8 mouse cellular contexts compared by ENCODE assay signal in genomic region chr7:100608130-100608741, GRCm38 (mm10). TPM values are rescaled to one million over a fixed set of nuclear protein-coding genes. Genes with fewer than 3 reads are reported as not detected.
DNase-seq lines count a peak whose midpoint lies in the region; ATAC-seq lines count a peak whose summit lies in the region.

Gene Mrpl48 (minus strand): TSS chr7:100608301.

- peak; percentile 14 for DNase-seq in thymus, postnatal 10 days (ENCODE audit: low spot score in 2 of 2)
- no peak for DNase-seq in thymus, postnatal 4 days
- peak; percentile 97 for DNase-seq in heart, adult 11 months
- peak; percentile 51 for DNase-seq in kidney, adult 11 months
- DNase-seq in limb, embryonic 10.5 days (ENCODE audit: low spot score) = peak; percentile 71
- peak; percentile 68 for DNase-seq in midbrain, embryonic 10.5 days (ENCODE audit: low spot score)
- peak; percentile 40 for DNase-seq in skeletal muscle tissue, adult 2 months (ENCODE audit: low read depth, low spot score)

- H3K27ac ChIP-seq in embryonic facial prominence, embryonic 12.5 days = peak within 1 kb of the TSS; percentile 99
- H3K27ac ChIP-seq in limb, embryonic 10.5 days = peak within 1 kb of the TSS; percentile 98
- peak within 1 kb of the TSS; percentile 91 for H3K27ac ChIP-seq in midbrain, embryonic 10.5 days (replicated peaks)

- H3K27me3 ChIP-seq in embryonic facial prominence, embryonic 12.5 days = no peaks in the 10 kb centered on the region
- H3K27me3 ChIP-seq in limb, embryonic 10.5 days (ENCODE audit: low read depth, poor library complexity, severe bottlenecking) = 0 out of 2 replicates have a peak, but pooled peaks cover 5% of the 10 kb centered on the region
- peaks cover 10% of the 10 kb centered on the region; the same call in 1 of the 2 replicates for H3K27me3 ChIP-seq in midbrain, embryonic 10.5 days (ENCODE audit: low read depth, poor library complexity, severe bottlenecking)

- under 1% methylated on average over 42 of the region's 43 CpGs for WGBS in embryonic facial prominence, embryonic 12.5 days
- WGBS in limb, embryonic 10.5 days = 1% methylated on average over 42 of the region's 43 CpGs
- WGBS in midbrain, embryonic 10.5 days = 1% methylated on average over 43 of the region's 43 CpGs

- H3K4me1 ChIP-seq in embryonic facial prominence, embryonic 12.5 days = peaks cover 6% of the 10 kb centered on the region
- peaks cover 21% of the 10 kb centered on the region for H3K4me1 ChIP-seq in limb, embryonic 10.5 days
- H3K4me1 ChIP-seq in midbrain, embryonic 10.5 days = peaks cover 25% of the 10 kb centered on the region

- H3K4me3 ChIP-seq in embryonic facial prominence, embryonic 12.5 days = peak within 1 kb of the TSS; percentile 99
- peak within 1 kb of the TSS; percentile 99 for H3K4me3 ChIP-seq in limb, embryonic 10.5 days
- H3K4me3 ChIP-seq in midbrain, embryonic 10.5 days = peak within 1 kb of the TSS; percentile 65

- H3K9ac ChIP-seq in embryonic facial prominence, embryonic 12.5 days = peak within 1 kb of the TSS; percentile 96

- no peaks in the 10 kb centered on the region for H3K36me3 ChIP-seq in embryonic facial prominence, embryonic 12.5 days
- no peaks in the 10 kb centered on the region for H3K36me3 ChIP-seq in limb, embryonic 10.5 days
- no peaks in the 10 kb centered on the region for H3K36me3 ChIP-seq in midbrain, embryonic 10.5 days

- ATAC-seq in embryonic facial prominence, embryonic 12.5 days (ENCODE audit: insufficient number of reproducible peaks, insufficient read depth, low FRiP score, low TSS enrichment) = peak; percentile 29

- H3K9me3 ChIP-seq in embryonic facial prominence, embryonic 12.5 days = no peaks in the 10 kb centered on the region
- no peaks in the 10 kb centered on the region for H3K9me3 ChIP-seq in limb, embryonic 10.5 days (replicated peaks)
- no peaks in the 10 kb centered on the region for H3K9me3 ChIP-seq in midbrain, embryonic 10.5 days (replicated peaks)

- peak within 1 kb of the TSS; percentile 64 for H3K4me2 ChIP-seq in embryonic facial prominence, embryonic 12.5 days (replicated peaks)

RNA-seq across cellular contexts. Expression of gene Mrpl48, which starts in this region (rescaled TPM):
- polyA plus RNA-seq in embryonic facial prominence, embryonic 12.5 days (2016; fragmentation: Nextera tagmentation; extraction: Ambion mirVana) = 64.3 and 67.4 TPM in 2 replicates
- polyA plus RNA-seq in limb, embryonic 10.5 days (2016; fragmentation: Nextera tagmentation; extraction: Ambion mirVana) = 57.3 and 59.5 TPM in 2 replicates
- 63.2 and 68.9 TPM in 2 replicates for polyA plus RNA-seq in midbrain, embryonic 10.5 days (2016; fragmentation: Nextera tagmentation; extraction: Ambion mirVana)
